Mouse (Mus musculus): ENCODE measurements around the gene Spef1.

The Spef1 gene

DNA sequence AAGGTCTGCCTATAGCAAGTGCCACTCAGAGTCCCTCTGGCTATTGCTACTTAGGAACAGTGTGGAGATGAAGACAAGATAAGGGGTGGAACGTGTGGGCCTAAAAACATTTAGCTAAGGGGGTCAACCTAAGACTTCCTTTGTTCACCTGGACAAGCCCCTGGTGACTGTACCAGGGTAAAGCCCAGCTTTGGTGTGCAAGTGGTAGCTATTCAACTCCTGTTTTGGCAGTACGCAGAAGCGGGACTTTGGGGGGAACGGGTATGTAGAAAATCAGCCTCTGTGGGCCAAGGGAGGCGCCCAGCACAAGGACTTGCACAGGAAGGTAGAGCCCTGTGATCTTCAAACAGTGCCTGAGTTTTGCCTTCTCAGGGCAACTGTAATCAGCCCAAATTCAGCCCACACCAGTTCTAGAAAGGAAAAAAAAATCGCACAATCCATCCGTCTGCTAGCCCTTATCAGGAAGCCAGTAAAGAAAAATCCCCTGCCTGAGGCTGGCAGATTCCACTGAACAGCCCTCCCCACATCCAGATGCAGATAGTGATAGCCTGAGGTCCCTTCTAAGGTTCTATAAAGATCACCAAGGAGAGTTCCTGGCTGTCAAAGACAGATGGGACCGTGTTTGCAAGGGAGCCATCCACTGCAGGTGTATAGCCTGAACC is 18.6 kb upstream of the Spef1 start:
- DNase-seq (ENCODE audit: low spot score): no peak

DNA sequence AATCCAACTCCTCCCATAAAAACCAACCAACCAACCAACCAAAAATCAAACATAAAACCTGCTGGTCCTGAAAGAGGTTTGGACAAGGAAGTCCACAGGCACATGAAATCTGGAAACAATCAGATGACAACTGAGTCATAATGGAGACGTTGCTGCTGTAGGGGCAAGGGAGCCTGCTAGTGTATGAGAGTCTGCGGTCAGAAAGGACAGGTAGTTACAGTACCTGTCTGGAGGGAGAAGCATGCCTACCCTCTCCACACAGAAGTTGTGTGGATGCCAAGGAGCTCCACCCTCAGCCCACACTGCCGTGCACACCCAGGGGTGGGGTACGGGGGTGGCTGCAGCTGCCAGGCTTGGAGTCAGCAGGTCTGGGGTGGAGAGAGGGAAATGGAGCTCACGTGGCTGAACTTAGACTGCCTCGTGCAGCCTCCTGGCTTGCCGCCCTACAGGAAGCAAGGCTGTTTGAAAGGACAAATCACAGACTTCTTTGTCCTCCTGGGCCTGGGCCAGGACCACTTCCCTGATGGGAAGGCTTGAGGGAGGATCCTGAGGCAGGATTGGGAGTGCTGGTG is 17.4 kb upstream of the Spef1 start:
- DNase-seq (ENCODE audit: low spot score): peak; percentile 90

GRCm38 (mm10) chr2:131203816-131204409 is 16.8 kb upstream of the Spef1 start:
- DNase-seq (ENCODE audit: low spot score): peak; percentile 19

- DNase-seq (ENCODE audit: low spot score): no peak
Measured at GRCm38 (mm10) chr2:131201262-131201661, 14.2 kb upstream of the Spef1 start.

DNA sequence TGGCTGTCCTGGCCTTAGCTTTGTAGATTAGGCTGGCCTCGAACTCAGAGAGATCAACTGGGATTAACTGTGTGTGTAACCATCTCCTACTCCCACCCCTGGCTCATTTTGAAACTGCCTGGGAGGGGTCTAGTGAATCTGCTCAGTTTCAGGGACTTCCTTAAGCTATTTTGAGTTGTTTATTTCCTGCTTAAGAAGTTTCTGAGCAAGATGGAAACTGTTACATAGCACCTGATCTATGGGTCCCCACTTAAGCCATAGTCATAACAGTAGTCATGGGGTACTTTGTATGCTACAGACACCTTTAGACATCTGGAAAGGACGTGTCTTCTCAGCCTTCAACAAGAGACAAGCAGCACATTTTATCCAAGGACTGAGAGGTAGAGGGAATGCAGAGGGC is 13.6 kb upstream of the Spef1 start:
- no peak for DNase-seq (ENCODE audit: low spot score)

DNA sequence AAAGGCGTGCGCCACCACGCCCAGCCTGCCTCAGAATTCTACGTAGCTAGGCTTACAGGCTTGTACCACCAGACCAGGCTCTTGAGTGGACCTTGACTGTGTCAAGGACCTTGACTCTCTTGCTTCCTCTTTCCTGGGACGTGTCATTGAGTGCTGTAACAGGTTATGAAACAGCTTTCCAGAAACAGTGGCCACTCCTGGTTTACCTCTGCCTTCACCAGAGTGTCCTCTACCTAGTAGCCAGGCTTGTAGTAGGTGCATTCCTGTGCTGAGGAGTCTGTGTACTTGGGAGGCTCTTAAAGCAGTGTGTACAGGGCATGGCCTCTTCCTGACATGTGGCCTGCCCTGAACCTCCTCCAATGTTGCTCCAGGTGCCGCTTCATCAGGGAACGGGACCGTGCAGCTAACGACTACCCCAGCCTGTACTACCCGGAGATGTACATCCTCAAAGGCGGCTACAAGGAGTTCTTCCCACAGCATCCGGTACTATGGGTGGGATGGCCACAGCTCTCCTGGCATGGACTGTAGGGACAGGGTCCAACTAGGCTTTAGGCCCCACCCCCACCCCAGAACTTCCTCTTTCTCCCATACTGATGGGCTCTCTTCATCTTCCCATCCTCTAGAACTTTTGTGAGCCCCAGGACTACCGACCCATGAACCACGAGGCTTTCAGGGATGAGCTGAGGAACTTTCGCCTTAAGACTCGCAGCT is 9.7 kb upstream of the Spef1 start:
- DNase-seq (ENCODE audit: low spot score): no peak

GRCm38 (mm10) chr2:131191005-131191390 is 3.9 kb upstream of the Spef1 start:
- no peak for DNase-seq (ENCODE audit: low spot score)

DNA sequence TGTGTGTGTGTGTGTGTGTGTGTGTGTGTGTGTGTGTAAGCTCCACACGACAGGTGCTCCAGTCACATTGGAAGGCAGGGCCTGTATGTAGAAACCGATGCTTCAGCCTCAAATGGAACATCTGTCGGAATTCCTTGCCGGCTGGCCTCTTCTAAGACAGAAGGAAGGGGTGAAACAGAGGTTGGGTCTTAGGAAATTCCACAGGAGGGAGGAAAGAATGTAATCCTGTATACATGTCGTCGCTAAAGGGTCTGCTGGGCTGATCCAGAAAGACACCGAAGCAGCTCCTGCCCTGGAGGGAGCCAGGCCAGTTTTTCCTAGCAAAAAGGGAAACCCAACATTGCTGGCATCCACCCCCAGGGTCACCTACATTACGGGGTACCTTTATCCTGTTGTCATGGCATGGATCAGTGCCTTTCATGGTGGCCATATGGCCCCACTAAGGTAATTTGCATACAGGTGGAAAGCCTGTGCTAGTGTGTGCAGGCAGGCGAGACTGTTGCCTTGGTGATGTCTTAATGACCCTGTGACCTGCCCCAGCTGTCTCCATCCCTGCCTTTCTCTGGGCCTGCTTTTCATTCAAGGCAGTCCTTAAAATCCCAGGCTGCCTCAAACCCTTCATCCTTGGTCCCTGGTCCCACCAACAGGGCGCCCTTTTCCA is 3.4 kb upstream of the Spef1 start:
- DNase-seq (ENCODE audit: low spot score): peak; percentile 49

DNA sequence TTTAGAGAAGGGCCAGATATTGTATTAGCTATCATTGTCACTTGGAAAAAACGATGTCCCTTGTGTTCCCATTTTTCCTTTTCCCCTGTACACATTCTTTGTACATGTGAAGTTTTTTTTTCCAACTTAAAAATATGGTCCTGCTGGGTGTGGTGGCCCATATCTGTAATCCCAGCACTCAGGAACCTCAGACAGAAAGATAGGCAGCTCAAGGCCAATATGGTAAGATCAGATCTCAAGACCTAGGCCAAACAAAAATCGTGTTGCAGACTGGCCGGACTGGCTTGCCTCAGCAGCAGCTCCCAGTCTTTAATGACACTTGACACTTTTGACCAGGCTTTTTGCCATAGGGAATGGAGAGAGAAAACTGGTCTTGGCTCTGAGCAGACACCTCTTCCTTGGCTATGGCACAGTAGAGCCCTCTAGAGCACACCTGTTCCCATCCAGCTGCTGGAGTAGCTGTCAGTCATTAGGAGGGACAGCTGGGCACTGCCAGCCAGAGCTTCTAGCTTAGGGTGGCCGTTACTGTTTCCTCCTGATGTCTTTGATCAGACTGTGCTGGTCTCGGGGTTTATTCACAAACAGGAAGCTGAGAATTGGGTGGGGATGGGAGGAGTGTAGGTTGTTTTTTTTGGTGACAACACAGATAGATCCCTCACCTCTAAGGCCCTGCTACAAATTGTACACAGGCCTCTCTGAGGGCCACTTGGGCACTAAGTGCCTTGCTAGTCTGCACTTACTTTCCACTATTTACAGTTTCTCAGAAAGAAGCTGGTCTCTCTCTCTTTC is 2.6 kb upstream of the Spef1 start:
- no peak for DNase-seq (ENCODE audit: low spot score)

DNA sequence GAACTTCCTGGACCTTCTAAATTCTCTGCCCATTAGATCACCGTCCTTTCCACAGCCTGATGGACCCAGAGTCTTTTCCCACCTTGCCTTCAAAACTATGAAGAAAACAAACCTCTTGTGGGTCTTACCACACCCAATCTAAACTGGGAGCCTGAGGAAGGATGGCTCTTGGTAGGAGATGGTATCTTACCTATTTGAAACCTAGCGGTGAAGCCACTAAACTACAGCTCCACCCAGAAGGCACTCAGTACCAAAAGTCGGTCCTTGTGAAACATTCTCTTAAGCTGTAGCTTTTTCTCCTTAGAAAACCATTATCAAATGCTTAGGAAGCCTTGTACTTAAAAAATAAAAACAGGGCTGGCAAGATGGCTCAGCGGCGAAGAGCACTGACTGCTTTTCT is 1.2 kb upstream of the Spef1 start:
- no peak for DNase-seq (ENCODE audit: low spot score)

DNA sequence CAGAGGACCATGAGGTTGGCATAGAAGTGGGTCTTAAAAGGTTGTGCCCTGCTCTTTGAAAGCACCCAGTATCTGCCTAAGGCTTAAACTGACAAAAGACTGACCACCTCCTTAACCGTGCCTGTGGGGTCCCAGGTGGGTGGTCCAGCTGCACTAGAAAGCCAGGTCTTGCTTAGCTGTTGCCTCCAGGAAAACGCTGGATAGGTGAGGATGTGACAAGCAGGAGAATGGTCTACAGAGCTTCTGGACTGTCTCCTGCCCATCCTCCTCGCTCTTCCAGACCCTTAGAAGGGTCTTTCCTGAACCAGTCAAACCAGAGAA is 480 bp upstream of the Spef1 start:
- no peak for DNase-seq (ENCODE audit: low spot score)

GRCm38 (mm10) chr2:131186343-131186742 is 739 bp downstream of the Spef1 start:
- DNase-seq (ENCODE audit: low spot score): no peak

GRCm38 (mm10) chr2:131179990-131180587 is 7.0 kb downstream of the Spef1 start, which contains the start of gene Cenpb:
TSS of gene Cenpb (minus strand) at chr2:131180067.
- peak; percentile 88 for DNase-seq (ENCODE audit: low spot score)

DNA sequence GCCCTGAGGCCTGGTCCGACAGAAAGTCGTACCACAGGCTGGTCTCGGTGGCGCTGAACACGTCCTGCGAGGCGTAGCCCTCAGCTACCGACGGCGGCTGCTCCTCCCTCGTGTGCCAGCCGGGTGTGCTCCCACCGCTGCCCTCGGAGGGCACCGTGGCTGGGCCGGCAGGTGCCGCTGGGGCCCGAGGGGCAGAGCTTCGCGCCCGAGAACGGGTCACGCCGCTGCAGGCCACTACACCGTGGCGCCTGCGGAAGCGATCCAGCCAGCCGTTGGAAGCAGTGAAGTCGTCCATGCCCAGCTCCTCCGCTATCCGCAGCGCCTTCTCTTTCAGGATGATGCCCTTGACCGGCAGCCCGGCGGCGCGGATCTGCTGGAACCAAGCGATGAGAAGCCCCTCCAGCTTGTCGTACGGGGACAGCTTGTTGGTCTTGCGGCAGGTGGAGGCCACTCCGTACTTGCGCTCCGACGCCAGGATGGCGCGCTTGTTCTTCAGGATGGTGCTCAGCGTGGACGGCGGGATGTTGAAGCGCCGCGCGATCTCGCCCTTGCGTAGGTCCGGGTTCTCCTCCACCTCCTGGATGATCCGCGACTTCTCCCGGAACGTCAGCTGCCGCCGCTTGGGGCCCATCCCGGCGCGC is 7.7 kb downstream of the Spef1 start:
- peak; percentile 79 for DNase-seq (ENCODE audit: low spot score)

DNA sequence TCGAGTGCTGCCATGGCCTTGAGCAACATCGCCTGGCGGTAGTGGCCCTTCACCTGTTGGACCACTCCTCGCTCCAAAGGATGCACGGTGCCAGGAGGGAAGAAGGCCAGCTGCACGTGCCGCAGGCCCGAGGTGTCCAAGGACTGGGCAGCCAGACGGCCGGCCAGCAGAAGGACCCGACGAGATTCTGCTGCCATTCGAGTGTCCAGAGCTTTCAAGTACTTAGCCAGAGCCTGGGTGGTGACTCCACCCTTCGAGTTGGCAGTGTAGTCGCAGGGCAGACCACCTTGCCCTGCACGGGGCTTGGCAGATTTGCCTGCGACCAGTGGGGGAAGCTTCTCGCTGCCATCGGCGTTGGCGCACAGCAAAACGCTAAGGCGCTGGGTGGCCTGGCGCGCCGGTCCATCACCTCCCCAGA is 8.2 kb downstream of the Spef1 start:
- no peak for DNase-seq (ENCODE audit: low spot score)

DNA sequence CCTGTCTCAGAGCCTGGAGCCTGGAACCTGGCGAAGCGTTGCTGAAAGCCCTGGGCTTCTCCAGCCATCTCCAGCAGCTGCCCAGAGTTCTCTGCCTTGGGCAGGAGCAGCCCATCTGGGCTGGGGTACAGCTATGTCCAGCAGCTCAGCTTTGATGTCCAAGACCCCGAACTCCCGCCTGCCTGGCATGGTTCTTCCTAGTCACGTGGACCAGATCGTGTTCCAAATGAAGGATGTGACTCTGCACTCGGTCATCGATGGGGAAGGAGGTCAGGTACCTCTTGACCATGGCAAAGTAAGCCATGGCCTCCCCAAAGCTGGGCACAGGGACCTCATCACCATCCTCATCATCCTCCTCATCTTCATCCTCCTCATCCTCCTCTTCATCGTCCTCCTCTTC is 9.2 kb downstream of the Spef1 start:
- no peak for DNase-seq (ENCODE audit: low spot score)

GRCm38 (mm10) chr2:131176491-131176890 is 10.6 kb downstream of the Spef1 start:
- no peak for DNase-seq (ENCODE audit: low spot score)

DNA sequence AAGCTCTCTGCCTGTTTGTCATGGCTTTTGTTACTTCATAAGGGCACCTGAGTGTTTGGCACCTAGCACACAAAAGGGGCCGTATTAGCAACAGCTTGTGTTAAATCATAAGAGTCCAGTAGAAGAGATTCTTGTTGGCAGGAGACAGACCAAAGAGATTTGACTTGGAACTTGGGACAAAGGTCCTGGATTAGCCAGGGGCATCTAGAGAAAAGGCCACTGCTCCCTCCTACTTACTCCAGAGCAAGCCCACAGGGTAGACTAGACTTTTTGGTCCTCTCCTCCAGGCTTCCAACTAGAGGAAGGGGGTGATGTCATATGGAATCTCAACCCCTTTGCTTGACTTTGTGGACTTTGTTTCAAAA is 11.2 kb downstream of the Spef1 start:
- no peak for DNase-seq (ENCODE audit: low spot score)

GRCm38 (mm10) chr2:131175286-131175944 is 11.7 kb downstream of the Spef1 start:
- no peak for DNase-seq (ENCODE audit: low spot score)

GRCm38 (mm10) chr2:131174700-131175099 is 12.4 kb downstream of the Spef1 start:
- DNase-seq (ENCODE audit: low spot score): peak; percentile 81
